Mouse (Mus musculus) heart, embryonic 16.5 days (tissue): ENCODE measurements at regions not wholly inside any gene's neighbourhood (a gene's known extent, or its start where the extent isn't known, plus 50 kb on each side); places are given as distances from the start of the nearest gene placed in this dataset.
A peak's percentile ranks its signal among the peaks of the same experiment; 100 is the strongest.

ENCODE experiments used
- ATAC-seq: fragments of 200-750 bp; cut with Nextera tagmentation; replicated peaks from 2 replicates; pipeline ENCODE4 v1.8.0; 2017; ENCODE audit warnings: moderate number of reproducible peaks; ENCODE audit not compliant: insufficient read depth, low FRiP score; ENCODE audit errors: extremely low read depth
- H3K27ac ChIP-seq: fragments of 300-500 bp; sonication (generic); 2 replicates; pipeline ENCODE4 v1.5.1; 2014; ENCODE audit warnings: mild to moderate bottlenecking, low read length, control low read depth, moderate library complexity
- H3K27me3 ChIP-seq: fragments of 300-500 bp; sonication (generic); 2 replicates; pipeline ENCODE4 v1.6.1; 2014; ENCODE audit warnings: low read length, mixed read lengths; ENCODE audit not compliant: control insufficient read depth, insufficient read depth
- H3K36me3 ChIP-seq: fragments of 300-500 bp; sonication (generic); 2 replicates; pipeline ENCODE4 v1.6.1; 2014; ENCODE audit not compliant: control insufficient read depth, insufficient read depth
- H3K4me1 ChIP-seq: fragments of 300-500 bp; sonication (generic); 2 replicates; pipeline ENCODE4 v1.6.1; 2014; ENCODE audit warnings: low read length, mixed read lengths; ENCODE audit not compliant: control insufficient read depth, insufficient read depth
- H3K4me2 ChIP-seq: fragments of 300-500 bp; sonication (generic); 2 replicates; pipeline ENCODE4 v1.6.1; 2014; ENCODE audit warnings: low read depth, mild to moderate bottlenecking, control low read depth, low read length
- H3K4me3 ChIP-seq: fragments of 300-500 bp; sonication (generic); 2 replicates; pipeline ENCODE4 v1.5.1; 2014; ENCODE audit warnings: mild to moderate bottlenecking, control low read depth, low read length
- H3K9ac ChIP-seq: fragments of 300-500 bp; sonication (generic); 2 replicates; pipeline ENCODE4 v1.6.1; 2014; ENCODE audit warnings: low read length, control low read depth
- H3K9me3 ChIP-seq: fragments of 300-500 bp; sonication (generic); replicated peaks from 2 replicates; pipeline ENCODE4 v1.6.1; 2016; ENCODE audit warnings: low read length; ENCODE audit not compliant: control insufficient read depth
- WGBS: fragments of 180-500 bp; shearing (Covaris S2); extraction: QIAGEN DNeasy Blood & Tissue Kit; methylation state at CpG from one replicate; pipeline ENCODE4 v1.1.7; 2014; 5-methylcytosine and 5-hydroxymethylcytosine counted together

- Histone ChIP-seq H3K4me2 (no peak overlapping the region), H3K4me3 (no peak overlapping the region), H3K4me1 (no peaks in the 10 kb centered on the region), H3K27ac (no peak overlapping the region), H3K9me3 (no peaks in the 10 kb centered on the region), H3K36me3 (no peaks in the 10 kb centered on the region), H3K27me3 (no peaks in the 10 kb centered on the region), H3K9ac (no peak overlapping the region)
- no peak for ATAC-seq
- WGBS, result 85% methylated on average over 9 of the region's 9 CpGs
Measured at GRCm38 (mm10) chr14:120600414-120600935, 122.2 kb downstream of the Rap2a start.

DNA sequence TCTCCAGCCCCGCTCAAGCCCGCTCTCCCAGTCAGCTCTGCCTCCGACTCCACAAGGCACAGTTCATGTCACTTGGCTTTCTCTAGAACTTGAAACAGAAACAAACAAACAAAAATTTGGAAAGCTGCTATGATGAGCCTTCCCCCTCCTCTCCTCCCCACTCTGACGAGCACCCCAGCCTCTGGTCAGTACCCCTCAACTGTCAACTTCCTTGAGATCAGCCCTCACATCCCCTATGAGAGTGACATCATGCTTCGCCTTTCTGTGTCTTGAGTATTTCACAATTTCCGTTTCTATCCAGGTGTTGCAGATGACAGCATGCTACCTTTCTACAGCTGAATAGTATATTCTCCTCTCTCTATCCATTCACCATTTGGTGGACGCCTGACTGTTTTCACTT is 123.3 kb downstream of the Rap2a start:
- WGBS, result 79% methylated on average over 7 of the region's 7 CpGs

DNA sequence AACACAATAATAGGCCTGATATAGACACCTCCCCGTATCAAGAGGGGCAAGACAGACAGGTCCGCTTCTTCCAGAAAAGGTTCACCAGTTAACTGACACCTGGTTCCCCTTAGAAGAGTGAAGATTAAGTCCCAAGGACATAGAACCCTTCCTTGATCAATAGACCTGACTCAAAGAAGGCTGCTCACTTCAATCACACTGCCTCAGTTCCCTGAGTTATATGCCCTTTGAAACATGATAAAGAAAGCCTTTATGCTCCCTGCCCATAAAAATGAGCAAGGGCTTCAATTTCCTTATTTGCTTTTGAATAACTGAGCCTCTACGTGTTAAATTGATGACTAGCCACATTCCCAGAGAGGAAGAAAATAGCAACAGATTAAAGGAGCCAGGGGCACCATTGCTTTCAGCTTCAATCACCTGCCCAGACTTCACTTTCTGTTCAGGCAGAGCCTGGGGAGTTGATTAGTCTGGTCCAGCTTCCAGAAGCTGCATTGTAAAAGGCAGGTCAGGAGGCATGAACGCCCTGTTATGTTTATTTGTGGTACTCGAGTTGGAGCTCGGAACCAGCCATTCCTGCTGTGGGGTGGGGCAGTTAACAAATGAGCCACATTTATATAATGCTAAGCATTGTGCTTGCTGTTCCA is 125.7 kb downstream of the Rap2a start:
- no peak overlapping the region for H3K4me3 ChIP-seq
- no peak overlapping the region for H3K27ac ChIP-seq
- H3K9ac ChIP-seq, result no peak overlapping the region
- WGBS, result 64% methylated on average over 6 of the region's 6 CpGs
- no peaks in the 10 kb centered on the region for H3K4me1 ChIP-seq
- no peaks in the 10 kb centered on the region for H3K27me3 ChIP-seq
- H3K9me3 ChIP-seq, result no peaks in the 10 kb centered on the region
- no peaks in the 10 kb centered on the region for H3K36me3 ChIP-seq
- H3K4me2 ChIP-seq, result no peak overlapping the region
- no peak for ATAC-seq

More for the DNA sequence above, 123.3 kb downstream of the Rap2a start:
- no peak overlapping the region for H3K27ac ChIP-seq
- H3K9ac ChIP-seq, result no peak overlapping the region
- no peak overlapping the region for H3K4me3 ChIP-seq
- ATAC-seq, result no peak
- H3K4me2 ChIP-seq, result no peak overlapping the region
- H3K4me1 ChIP-seq, result no peaks in the 10 kb centered on the region
- no peaks in the 10 kb centered on the region for H3K9me3 ChIP-seq
- H3K27me3 ChIP-seq, result no peaks in the 10 kb centered on the region
- no peaks in the 10 kb centered on the region for H3K36me3 ChIP-seq

DNA sequence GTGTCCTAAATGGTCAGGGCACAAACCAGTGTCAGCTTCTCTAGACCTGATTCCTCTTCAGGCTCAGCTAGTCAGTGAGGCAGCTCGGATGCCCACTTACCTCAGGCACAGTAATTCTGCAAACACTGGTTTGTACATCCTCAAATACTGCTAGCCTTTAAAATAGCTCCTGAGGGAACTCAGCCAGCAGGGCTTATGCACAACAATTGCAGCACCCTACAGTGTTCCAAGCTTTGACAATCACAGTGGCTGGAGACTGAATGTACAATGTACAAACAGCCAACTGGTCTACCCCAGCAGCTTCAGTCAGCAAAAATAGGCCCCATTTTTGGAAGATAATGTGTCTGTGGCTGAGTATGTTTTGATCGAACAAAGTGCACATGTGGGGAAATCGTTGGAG is 129.6 kb downstream of the Rap2a start:
- no peak overlapping the region for H3K4me2 ChIP-seq
- no peak overlapping the region for H3K9ac ChIP-seq
- no peaks in the 10 kb centered on the region for H3K36me3 ChIP-seq
- no peak for ATAC-seq
- no peak overlapping the region for H3K27ac ChIP-seq
- H3K27me3 ChIP-seq, result no peaks in the 10 kb centered on the region
- H3K9me3 ChIP-seq, result no peaks in the 10 kb centered on the region
- no peak overlapping the region for H3K4me3 ChIP-seq
- WGBS, result 87% methylated on average over 3 of the region's 3 CpGs
- H3K4me1 ChIP-seq, result no peaks in the 10 kb centered on the region

DNA sequence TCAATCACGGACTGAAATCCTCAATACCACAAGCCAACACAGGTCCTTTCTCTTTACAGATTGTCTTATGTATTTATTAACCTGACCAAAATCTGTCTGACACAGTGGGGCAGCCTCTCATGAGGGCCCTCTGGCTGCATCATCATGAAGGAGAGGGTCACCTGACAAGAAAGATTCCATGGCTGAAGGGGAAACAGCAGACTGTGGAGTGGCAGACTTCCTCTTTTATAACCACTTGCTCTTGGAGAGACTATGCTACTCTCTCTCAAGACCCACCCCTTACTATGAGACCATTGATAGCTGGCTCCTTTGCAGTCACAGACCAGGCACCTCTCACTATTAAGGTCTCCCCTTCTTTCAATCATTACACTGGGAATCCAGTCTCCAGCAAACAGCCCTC is 133.1 kb downstream of the Rap2a start:
- 90% methylated on average over 1 of the region's 1 CpGs for WGBS
- no peak overlapping the region for H3K4me3 ChIP-seq
- no peaks in the 10 kb centered on the region for H3K4me1 ChIP-seq

DNA sequence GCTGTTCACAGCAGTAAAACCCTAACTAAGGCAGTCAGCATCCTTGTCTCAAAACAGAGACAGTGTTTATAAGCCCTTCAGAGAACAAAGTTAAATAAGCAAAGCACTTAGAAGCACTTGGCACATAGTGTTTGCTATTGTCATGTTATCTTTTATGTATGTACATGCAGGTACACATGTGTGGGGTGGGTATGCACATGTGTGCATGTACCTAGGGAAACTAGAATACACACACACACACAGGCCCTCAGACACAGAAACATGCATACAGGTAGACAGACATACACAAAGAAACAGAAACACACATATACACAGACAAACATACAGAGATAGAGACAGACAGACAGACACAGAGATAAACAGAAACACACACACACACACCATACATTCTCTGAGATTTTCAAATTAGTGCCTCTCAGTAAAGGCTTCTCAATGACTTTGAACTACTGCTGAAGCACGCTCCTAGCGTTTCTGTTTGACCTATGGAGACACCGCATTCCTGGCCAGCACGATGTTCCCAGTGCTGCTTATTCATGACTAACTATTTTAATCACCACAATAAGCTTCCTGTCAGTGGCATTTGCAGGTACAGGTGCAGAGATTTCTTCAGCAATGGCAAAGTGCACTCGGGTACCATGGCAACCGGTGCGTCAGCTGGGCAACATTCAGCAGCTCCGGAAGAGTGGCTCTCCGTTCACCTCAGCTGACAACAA is 148.1 kb downstream of the Rap2a start:
- WGBS, result 68% methylated on average over 9 of the region's 9 CpGs
- Histone ChIP-seq H3K4me2 (no peak overlapping the region), H3K27me3 (no peaks in the 10 kb centered on the region), H3K27ac (no peak overlapping the region), H3K4me1 (no peaks in the 10 kb centered on the region), H3K4me3 (no peak overlapping the region), H3K9ac (no peak overlapping the region), H3K36me3 (no peaks in the 10 kb centered on the region), H3K9me3 (0 out of 2 replicates have a peak, but pooled peaks cover 2% of the 10 kb centered on the region)
- ATAC-seq, result no peak

More for the DNA sequence above, 133.1 kb downstream of the Rap2a start:
- Histone ChIP-seq H3K36me3 (no peaks in the 10 kb centered on the region), H3K4me2 (no peak overlapping the region), H3K27ac (no peak overlapping the region), H3K9ac (no peak overlapping the region), H3K27me3 (no peaks in the 10 kb centered on the region), H3K9me3 (no peaks in the 10 kb centered on the region)
- ATAC-seq, result no peak

GRCm38 (mm10) chr14:120626936-120627277 is 148.7 kb downstream of the Rap2a start:
- ATAC-seq, result no peak
- H3K27me3 ChIP-seq, result no peaks in the 10 kb centered on the region
- no peaks in the 10 kb centered on the region for H3K4me1 ChIP-seq
- no peak overlapping the region for H3K27ac ChIP-seq
- H3K9me3 ChIP-seq, result 0 out of 2 replicates have a peak, but pooled peaks cover 2% of the 10 kb centered on the region
- WGBS, result 70% methylated on average over 4 of the region's 4 CpGs
- no peak overlapping the region for H3K9ac ChIP-seq
- H3K36me3 ChIP-seq, result no peaks in the 10 kb centered on the region
- no peak overlapping the region for H3K4me3 ChIP-seq
- H3K4me2 ChIP-seq, result no peak overlapping the region

- H3K9me3 ChIP-seq, result 0 out of 2 replicates have a peak, but pooled peaks cover 2% of the 10 kb centered on the region
- H3K36me3 ChIP-seq, result no peaks in the 10 kb centered on the region
- no peak overlapping the region for H3K4me2 ChIP-seq
- no peaks in the 10 kb centered on the region for H3K27me3 ChIP-seq
- H3K4me1 ChIP-seq, result peaks cover 2% of the 10 kb centered on the region; the same call in 1 of the 2 replicates
- H3K9ac ChIP-seq, result no peak overlapping the region
- H3K4me3 ChIP-seq, result no peak overlapping the region
- ATAC-seq, result no peak
- WGBS, result 84% methylated on average over 5 of the region's 5 CpGs
- H3K27ac ChIP-seq, result no peak overlapping the region
Measured at GRCm38 (mm10) chr14:120632771-120633170, 154.5 kb downstream of the Rap2a start.

- Histone ChIP-seq H3K9me3 (no peaks in the 10 kb centered on the region), H3K27ac (peak overlapping the region; percentile 43; the same call in 1 of the 2 replicates), H3K27me3 (no peaks in the 10 kb centered on the region), H3K4me3 (no peak overlapping the region), H3K4me1 (peaks cover 4% of the 10 kb centered on the region; the same call in 1 of the 2 replicates), H3K36me3 (no peaks in the 10 kb centered on the region), H3K9ac (no peak overlapping the region), H3K4me2 (no peak overlapping the region)
- ATAC-seq, result no peak
- WGBS, result 83% methylated on average over 6 of the region's 6 CpGs
Measured at GRCm38 (mm10) chr14:120636726-120637400, 158.6 kb downstream of the Rap2a start.
